Mouse (Mus musculus) kidney, adult 18-20 months (tissue): ENCODE measurements around the gene Ybx2.
A peak's percentile ranks its signal among the peaks of the same experiment; 100 is the strongest.

Experiments
- DNase-seq: peaks from one replicate; pipeline ENCODE4 v3.0.0; 2021

The Ybx2 gene

DNA sequence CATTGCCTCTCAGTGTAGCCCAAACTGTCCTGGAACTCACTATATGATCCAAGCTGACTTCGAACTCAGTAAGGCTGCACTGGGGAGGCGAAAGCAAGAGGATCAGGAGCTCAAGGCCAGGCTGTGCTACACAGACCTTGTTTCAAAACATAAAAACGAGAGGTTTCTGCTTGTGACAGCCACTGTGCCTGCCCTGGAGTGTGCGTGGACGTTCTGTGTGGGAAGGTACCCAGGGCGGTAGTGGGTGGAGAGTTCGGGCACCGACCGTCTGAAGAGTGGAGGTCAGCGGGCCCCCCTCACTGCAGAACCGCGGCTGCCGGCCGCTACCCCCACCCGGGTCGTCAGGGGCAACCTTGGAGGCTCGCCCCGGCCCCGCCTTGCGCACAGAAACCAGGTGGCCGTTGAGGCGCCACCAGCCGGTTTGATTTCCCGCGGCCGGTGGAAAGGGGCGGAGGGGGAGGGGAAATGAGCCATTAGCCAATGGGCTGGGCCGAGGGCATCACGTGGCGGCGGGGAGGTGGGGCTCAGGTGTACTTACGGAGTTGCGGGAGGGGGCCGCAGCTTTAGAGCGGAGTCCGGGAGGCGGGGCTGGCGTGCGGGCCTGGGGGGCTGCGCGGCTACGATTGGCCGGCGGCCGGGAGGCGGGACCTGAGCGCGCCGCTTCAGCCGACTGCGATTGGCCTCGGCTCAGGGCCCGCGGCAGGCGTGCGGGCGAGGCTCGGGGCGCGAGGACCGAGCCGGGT is at the start of gene Ybx2:
Gene Ybx2, plus strand, starts transcription at position 660 of the 743 bp plus-strand sequence.
- DNase-seq, result peak; percentile 89

DNA sequence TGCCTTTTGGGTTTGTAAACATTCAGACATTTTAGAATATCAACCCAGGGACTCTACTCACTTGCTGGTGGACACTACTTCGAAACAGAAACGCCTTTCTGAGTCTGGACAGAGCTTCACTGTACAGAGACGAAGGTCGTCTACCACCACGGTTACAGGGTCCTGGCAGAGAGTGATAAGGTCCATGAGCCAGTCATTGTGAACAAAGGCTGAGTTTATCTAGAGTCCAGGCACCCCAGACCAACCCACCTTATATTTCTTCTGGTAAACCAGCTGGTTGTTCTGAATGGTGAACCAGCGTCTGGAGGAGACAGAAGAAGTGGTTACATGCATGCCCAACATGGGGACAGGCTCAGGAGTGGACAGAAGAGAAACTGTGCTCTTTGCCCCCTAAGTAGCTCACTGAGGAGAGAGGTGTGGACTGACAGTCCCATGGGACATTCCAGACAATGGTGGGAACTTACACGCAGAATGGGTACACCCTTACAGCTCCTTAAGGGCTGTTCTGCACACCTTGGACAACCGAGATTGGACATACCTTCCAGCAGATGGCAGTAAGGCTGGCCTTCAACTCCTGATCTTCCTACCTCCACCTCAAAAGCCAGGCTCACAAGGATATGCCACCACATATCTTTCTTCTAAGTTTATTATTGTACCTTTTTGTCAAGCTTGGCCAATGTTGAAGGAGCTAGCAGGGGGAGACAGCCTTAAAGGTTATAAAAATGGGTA is 48.5 kb upstream of the Ybx2 start:
- peak; percentile 48 for DNase-seq

GRCm38 (mm10) chr11:69891482-69891881 is 44.1 kb upstream of the Ybx2 start:
- DNase-seq, result no peak

DNA sequence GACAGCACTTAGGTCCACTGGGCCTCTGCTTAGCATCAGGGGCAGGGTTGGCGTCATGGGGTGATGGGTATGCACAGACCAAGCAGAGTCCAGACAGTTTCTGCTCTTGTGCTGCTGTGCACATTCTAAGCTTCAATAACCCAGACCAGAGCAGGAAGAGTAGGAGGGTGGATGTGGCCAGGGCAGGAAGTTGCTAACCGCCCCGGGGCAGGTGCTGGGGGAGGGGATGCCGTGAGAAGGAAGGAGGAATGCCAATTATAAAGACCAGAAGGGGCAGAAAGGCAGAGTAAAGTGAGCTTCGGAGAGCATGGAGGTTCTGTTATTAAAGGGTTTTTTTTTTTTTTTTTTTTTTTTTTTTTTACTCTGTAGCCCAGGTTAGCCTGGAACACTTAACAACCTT is 40.9 kb upstream of the Ybx2 start:
- no peak for DNase-seq

- DNase-seq, result no peak
These were observed 40.3 kb upstream of the Ybx2 start, which contains the start of gene Acap1 for GRCm38 (mm10) chr11:69895291-69895690. Gene Acap1, minus strand, starts transcription at chr11:69895539.

- DNase-seq, result no peak
These were observed 35.7 kb upstream of the Ybx2 start for GRCm38 (mm10) chr11:69899870-69900269.

- DNase-seq, result peak; percentile 90
These were observed 34.9 kb upstream of the Ybx2 start, which contains the start of the genes 2810408A11Rik and Neurl4 for GRCm38 (mm10) chr11:69900471-69901405. Gene 2810408A11Rik, minus strand, starts transcription at chr11:69900987. Gene Neurl4, plus strand, starts transcription at chr11:69901072.

DNA sequence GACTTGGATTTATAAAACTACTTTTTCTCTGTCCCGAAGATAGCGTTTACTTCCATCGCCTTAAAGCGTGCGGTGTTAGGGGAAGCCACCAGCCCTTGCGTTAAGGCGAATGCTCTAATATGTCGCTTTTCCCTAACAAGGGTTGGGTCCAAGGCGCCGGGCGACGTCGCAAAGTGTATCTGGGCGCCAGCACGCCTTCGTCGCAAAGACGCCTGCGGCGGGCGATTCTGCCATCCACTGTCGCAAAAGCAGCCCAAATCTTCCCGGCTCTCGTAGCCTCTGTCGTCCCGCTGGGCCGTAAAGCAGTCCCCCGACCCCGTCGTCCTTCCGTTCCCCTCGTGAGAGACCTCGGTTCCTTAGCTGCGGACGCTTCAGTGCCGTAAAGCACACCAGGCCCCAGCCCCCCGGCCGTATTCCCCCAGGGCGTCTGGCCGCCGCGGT is 34.2 kb upstream of the Ybx2 start:
- peak; percentile 93 for DNase-seq

DNA sequence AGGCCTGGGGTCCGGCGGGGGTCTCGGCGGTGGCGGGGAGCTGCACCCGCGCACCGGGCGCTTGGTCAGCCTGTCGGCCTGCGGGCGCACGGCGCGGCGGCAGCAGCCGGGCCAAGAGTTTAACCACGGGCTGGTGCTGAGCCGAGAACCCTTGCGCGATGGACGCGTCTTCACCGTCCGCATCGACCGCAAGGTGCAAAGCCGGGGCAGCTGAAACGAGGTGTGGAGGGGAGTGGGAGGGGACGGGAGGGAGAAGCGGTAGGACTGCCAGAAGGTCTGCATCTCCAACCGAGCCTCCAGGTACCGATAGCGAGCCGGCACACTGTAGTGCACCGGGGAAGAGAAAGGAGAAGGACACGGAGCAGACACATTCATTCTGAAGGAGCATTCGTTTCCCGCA is 33.6 kb upstream of the Ybx2 start:
- peak; percentile 55 for DNase-seq

DNA sequence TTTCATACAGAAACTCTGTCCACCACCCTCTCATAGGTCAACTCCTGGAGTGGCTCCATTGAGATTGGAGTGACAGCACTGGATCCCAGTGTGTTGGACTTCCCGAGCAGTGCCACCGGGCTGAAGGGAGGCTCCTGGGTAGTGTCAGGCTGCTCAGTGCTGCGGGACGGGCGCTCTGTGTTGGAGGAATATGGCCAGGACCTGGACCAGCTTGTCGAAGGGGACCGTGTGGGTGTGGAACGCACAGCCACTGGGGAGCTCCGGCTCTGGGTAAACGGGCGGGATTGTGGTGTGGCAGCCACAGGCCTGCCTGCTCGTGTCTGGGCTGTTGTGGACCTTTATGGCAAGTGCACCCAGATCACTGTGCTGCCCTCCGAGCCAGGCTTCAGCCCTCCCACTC is 32.6 kb upstream of the Ybx2 start:
- DNase-seq, result no peak

DNA sequence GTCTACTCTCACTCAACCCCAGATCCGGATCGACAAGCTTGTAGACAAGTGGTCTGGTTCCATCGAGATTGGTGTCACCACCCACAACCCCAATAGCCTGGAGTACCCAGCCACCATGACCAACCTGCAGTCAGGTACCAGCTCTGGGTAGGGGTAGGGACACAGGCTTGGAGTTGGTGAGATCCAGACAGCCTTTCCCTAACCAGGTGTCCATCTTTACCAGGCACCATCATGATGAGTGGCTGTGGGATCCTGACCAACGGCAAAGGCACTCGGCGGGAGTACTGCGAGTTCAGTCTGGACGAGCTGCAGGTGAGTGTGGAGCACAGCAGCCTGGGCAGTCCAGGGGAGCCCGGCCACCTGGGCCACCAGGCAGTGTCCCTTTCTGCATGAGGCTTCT is 31.3 kb upstream of the Ybx2 start:
- no peak for DNase-seq

DNA sequence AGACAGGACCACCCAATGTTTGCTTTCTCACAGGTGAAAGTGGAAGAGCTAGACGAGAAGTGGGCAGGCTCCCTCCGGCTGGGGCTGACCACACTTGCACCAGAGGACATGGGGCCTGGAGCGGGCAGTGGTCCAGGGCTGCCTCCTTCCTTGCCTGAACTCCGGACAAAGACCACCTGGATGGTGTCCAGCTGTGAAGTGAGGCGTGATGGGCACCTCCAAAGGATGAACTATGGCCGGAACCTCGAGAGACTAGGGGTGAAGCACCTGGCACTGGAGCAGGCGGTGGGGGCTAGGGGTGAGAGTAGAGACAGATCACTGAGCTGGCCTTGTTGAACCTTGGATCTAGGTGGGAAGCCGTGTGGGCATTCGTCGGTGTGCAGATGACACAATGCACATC is 27.0 kb upstream of the Ybx2 start:
- peak; percentile 90 for DNase-seq

DNA sequence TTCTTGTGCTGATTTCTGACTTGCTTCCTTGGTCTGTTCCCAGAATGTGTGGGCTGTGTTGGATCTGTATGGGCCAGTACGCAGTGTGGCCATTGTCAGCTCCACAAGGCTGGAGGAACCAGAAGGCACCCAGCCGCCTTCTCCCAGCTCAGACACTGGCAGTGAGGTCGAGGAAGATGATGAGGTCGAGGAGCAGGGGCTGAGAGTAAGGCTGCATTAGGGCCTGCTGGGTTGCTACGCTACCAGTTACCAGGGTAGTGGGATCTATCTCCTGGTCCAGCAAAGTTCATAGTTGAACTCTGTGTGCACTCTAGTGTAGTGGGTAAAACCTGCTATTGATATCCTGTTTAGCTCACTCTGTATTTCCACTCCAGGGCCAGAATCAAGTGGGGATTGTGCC is 26.4 kb upstream of the Ybx2 start:
- DNase-seq, result no peak

GRCm38 (mm10) chr11:69910177-69910576 is 25.4 kb upstream of the Ybx2 start:
- DNase-seq, result no peak

DNA sequence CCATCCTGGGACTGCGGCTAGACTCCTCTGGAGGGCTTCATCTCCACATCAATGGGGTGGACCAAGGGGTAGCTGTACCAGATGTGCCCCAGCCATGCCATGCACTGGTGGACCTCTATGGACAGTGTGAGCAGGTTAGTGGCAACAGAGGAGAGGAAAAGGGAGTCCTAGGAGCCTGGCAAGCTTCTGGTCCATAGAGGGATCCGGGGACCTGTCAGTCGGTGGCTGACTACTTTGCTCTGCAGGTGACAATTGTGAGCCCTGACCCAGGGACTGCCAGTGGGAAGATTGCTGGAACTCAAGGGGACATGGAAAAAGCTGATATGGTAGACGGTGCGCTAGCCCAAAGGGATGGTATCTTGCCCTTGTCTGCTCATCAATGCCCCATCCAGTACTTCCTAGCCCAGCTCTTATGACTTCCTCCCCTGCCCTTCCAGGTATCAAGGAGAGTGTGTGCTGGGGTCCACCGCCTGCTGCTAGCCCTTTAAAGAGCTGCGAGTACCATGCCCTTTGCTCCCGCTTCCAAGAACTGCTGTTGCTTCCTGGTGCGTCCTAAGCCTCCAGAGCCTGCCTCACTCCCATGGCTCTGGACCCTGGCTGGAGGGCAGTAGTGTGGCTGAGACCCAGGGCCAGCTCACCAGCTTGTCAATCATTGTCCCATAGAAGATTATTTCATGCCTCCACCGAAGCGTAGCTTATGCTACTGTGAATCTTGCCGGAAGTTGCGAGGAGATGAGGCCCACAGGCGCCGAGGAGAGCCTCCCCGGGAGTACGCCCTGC is 24.6 kb upstream of the Ybx2 start:
- peak; percentile 76 for DNase-seq

GRCm38 (mm10) chr11:69911701-69912100 is 23.9 kb upstream of the Ybx2 start:
- no peak for DNase-seq

GRCm38 (mm10) chr11:69912716-69913530 is 22.7 kb upstream of the Ybx2 start:
- DNase-seq, result no peak

DNA sequence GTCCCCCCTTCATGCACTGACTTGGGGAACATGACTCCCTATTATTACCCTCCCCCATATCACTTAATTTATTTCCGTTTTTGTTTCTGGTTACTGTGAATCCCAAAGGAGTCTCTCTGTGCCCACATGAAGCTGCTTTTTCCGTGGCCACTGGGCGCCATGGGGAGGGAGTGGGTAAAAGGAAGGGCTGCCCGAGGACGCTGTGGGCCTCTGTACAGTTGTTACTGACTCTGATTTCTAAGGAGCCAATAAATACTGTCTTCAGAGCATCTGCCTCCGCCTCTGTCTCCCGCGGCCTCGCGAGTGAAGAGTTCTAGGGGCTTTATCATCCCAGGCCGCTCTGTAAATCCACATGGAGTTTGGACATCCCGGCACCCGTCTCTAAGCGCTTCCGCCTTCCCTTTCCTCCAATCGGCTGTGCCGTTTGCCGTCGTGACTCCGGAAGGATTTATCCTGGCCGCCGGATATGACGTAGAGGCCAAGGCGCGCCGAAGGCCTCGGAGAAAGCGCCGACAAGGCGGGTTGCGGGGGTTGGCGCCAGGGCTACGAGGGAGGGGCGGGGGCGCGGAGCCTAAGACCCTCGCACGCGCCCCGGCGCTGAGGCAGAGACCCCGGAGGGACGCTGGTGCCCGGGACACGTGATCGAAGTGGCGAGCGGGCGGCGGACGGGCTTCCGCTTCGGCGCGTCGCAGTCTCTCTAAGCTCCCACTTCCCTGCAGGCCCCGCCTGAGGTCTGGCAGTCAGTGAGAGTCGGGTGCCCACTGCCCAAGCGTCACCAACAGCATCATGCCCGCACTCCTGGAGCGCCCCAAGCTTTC is 21.8 kb upstream of the Ybx2 start, which contains the start of gene Gps2:
Gene Gps2, plus strand, starts transcription at position 335 of the 818 bp plus-strand sequence.
- DNase-seq, result peak; percentile 94

DNA sequence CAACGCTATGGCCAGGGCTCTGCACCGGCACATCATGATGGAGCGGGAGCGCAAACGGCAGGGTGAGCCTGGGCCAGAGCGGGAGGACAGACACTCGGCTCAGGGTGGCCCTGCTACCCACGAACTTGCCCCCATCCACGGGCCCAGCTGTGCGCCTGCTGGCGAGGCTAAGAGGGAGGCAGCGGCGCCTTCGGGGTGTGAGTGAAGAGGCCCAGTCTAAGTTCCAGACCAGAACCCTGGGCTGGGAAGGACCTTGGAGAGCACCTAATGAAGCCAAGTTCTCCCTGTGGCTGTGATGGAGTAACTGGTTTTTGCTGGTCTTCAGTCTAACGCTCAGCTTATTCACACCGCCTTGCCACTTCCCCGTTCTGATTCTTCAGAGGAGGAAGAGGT is 21.2 kb upstream of the Ybx2 start:
- no peak for DNase-seq

GRCm38 (mm10) chr11:69914917-69915430 is 20.6 kb upstream of the Ybx2 start:
- no peak for DNase-seq
